Mouse (Mus musculus) 3T3-L1 (cell line): ENCODE measurements at regions not wholly inside any gene's neighbourhood (a gene's known extent, or its start where the extent isn't known, plus 50 kb on each side); places are given as distances from the start of the nearest gene placed in this dataset.

Experiments
- DNase-seq: peaks from one replicate; pipeline ENCODE4 v3.0.0-alpha.2; 2015; ENCODE audit warnings: low read depth, low spot score

DNA sequence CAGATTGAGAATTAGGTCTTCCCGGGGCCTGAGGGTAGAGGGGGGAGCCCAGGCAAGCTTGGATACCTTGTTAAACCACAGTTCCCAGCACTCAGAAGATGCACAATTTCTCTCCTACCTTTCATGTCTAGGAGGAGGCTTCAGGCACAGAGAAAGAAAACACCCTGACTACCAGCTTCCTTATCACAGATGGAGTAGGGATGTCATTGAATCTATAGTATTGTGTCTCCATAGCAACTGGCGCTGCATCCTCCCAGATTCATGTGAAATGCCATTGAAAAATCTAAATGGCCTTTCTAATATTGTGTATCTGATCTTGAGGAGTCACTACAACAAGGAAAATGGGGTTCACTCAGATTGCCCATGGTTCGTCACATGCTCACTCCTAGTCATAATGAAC lies 88.8 kb upstream of the Zkscan2 start:
- no peak for DNase-seq

- no peak for DNase-seq
These were observed 73.5 kb upstream of the Zkscan2 start for GRCm38 (mm10) chr7:123573721-123574120.

DNA sequence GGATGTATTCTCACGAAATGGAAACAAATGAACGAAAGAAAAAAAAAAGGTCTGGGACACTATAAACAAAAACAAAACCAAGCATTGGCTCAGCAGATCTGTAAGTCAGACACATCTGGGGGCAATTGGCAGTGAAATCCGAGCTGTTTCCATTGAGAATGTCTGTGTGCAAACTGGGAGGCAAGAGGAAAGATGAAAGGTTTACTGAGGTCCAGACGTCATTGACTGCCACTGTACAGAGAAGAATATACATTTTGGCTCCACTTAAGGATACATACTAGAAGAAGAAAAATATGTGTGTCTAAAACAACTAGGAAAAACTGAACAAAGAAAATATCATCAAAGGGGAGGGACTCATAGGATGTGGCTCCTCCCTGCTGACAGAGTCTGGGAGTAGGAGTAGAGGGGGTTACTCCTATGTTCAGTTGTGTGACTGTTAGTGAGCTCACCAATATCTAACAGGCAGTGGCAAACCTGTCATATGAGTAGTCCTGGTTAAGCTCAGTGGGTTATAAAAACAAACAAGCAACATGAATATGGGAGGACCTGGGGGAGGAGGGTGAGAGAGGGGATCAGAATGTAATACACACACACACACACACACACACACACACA lies 72.2 kb upstream of the Zkscan2 start:
- DNase-seq = no peak

- peak; percentile 2 for DNase-seq
These were observed 66.0 kb upstream of the Zkscan2 start for GRCm38 (mm10) chr7:123566264-123566663.

GRCm38 (mm10) chr7:123559544-123559943 lies 59.3 kb upstream of the Zkscan2 start:
- no peak for DNase-seq
